Mouse (Mus musculus) left cerebral cortex, postnatal 14 days (tissue): ENCODE data around the gene D11Wsu47e. TPM values are rescaled to one million over a fixed set of nuclear protein-coding genes. Genes with fewer than 3 reads are reported as not detected.

Experiments
- DNase-seq, 2 experiments: peaks; one replicate each; pipeline ENCODE4 v3.0.0; 2021 to 2022; ENCODE audit warnings: low spot score in 2 of 2, mixed read lengths in 1 of 2
- intact Hi-C: fragments of 180-260 bp; cut with DNase I; formaldehyde crosslinking; loops from one replicate; pipeline ENCODE4 v1.15.1; 2025
- total RNA-seq, 2 experiments: library from RNA; stranded (reverse); gene quantifications; 2 replicates each; pipeline ENCODE4 v1.2.3; 2021

Gene D11Wsu47e
- total RNA-seq, 2 experiments from 2014 or later: 12.1 to 12.8 TPM

GRCm38 (mm10) chr11:113660940-113661339 is 23.3 kb upstream of the D11Wsu47e start:
- intact Hi-C loops: no loop called here
- DNase-seq: no peak

DNA sequence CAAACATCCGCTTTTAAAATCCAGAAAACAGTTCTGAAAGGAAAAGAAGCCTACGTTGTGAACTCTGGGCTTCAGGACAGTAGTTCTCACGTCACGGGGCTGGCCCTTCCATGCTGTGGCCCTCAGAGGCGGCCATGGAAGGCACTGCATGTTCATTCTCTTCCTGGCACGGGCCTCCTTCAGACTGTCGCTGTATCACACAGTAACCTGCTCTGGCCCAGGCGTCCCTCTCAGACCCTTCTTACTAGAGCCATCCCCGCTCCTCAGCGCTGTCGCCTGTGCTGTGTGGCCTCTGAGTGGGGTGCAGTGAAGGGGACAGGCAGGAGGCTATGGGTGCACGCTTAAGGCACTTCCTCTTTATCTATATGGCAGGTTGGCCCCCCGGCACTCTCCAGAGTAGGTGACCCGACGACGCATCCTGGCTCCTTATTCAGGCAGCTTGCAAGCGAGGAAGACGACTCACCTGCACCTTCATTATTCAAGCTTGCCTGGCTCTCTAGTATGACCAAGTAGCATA is 22.3 kb upstream of the D11Wsu47e start:
- intact Hi-C loops: no loop called here
- DNase-seq: no peak

GRCm38 (mm10) chr11:113664279-113664678 is 19.9 kb upstream of the D11Wsu47e start:
- intact Hi-C loops: no loop called here
- no peak for DNase-seq

GRCm38 (mm10) chr11:113666205-113666604 is 18.0 kb upstream of the D11Wsu47e start:
- intact Hi-C loops: no loop called here
- DNase-seq: no peak

GRCm38 (mm10) chr11:113666648-113667047 is 17.6 kb upstream of the D11Wsu47e start:
- intact Hi-C loops: no loop called here

DNA sequence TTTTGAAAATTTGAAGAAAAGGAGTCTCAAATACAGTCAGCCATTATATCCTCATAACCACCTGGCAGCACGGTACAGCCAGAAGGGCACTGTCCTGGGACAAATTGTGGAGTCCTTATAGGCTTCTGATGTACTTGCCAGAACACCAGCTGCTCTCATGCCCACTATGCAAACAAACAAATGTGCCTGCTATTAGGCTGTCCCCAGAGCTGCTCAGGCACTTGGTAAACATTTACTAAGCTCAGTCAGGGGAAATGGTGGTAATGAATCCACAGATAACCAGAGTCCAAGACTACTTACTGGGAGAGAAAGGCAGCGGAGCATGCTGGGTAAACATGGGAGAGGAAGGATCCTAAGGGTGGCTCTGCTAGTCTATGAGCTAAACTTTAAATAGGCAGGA is 17.1 kb upstream of the D11Wsu47e start:
- intact Hi-C loops: no loop called here
- DNase-seq: no peak

More at GRCm38 (mm10) chr11:113666648-113667047, 17.6 kb upstream of the D11Wsu47e start:
- DNase-seq: no peak

GRCm38 (mm10) chr11:113667704-113668103 is 16.5 kb upstream of the D11Wsu47e start:
- intact Hi-C loops: no loop called here
- no peak for DNase-seq

GRCm38 (mm10) chr11:113668857-113669256 is 15.4 kb upstream of the D11Wsu47e start:
- DNase-seq: no peak
- intact Hi-C loops: no loop called here

DNA sequence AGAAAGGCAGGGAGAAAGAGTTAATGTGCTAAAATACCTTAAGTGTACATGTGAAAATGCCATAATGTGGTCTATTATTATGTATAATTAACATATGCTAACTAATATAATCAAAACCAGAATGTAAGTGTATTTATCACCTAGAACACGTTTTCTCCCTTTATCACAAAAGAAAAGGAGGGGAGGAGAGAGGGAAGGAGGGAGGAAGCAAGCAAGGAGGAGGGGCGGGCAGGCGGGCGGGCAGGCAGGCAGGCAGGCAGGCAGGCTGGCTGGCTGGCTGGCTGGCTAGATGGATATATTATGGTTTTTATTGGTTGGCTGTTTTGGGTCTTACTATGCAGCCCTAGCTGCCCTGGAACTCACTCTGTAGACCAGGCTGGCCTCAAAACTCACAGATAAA is 14.5 kb upstream of the D11Wsu47e start:
- intact Hi-C loops: no loop called here
- no peak for DNase-seq

- no peak for DNase-seq
- intact Hi-C loops: no loop called here
Measured at GRCm38 (mm10) chr11:113673614-113674013, 10.6 kb upstream of the D11Wsu47e start.

DNA sequence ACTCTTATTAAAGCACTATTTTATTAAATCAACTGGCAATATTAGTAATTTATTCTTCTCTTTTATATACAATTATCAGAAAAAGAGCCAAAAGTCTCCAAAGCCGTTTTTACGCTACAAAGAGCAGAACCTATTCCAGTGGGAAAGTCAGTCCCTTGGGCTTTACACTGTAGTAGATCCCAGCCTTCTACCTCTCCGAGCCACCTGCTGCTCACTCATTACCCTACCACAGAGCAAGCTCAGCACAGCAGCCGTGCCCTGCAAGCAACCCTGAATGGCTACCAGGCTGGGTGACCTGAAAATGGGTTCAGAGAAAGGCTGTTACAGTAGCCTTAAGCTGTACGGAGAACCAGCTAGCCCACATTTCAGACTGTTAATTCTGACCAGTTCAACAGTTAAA is 9.6 kb upstream of the D11Wsu47e start:
- intact Hi-C loops: no loop called here
- DNase-seq: no peak

GRCm38 (mm10) chr11:113676847-113677246 is 7.4 kb upstream of the D11Wsu47e start:
- no peak for DNase-seq
- intact Hi-C loops: no loop called here

DNA sequence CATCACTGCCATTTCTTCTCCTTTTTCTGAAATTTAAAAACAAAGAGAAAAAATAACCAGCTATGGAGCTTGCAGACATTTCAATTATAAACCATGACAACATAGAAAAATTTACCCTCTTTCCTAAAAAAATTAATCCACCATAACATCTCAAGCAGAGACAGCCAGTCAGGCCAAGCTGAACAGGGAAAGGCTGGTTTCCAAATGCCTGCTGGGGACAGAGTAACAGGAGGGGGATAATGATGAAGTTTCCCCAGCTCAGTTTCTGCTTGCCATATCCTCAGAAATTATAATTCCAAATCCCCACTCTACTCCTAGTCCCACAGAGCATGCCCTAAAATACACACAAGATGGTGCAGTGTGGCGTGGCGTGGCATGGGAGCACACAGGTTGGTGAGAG is 6.8 kb upstream of the D11Wsu47e start:
- intact Hi-C loops: no loop called here
- DNase-seq: no peak

DNA sequence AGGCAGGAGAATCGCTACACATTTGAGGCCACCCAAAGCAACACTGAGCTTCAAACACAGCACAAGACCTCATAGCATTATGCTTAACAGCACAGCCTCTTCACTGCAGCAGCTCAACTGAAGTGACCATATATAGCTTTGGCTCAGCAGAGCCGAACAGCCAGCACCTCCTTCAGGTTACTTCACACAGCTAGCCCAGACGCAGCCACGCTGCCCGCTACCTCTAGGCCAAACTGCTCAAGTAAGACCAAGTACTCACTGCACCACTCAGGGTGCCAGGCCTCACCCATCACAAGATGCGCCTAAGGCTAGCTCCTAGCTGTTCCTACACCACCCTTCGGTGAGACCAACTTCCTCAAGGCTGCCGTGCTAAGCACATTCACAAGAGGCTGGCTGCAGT is 5.8 kb upstream of the D11Wsu47e start:
- no peak for DNase-seq
- intact Hi-C loops: no loop called here

GRCm38 (mm10) chr11:113680954-113681353 is 3.3 kb upstream of the D11Wsu47e start:
- intact Hi-C loops: no loop called here

DNA sequence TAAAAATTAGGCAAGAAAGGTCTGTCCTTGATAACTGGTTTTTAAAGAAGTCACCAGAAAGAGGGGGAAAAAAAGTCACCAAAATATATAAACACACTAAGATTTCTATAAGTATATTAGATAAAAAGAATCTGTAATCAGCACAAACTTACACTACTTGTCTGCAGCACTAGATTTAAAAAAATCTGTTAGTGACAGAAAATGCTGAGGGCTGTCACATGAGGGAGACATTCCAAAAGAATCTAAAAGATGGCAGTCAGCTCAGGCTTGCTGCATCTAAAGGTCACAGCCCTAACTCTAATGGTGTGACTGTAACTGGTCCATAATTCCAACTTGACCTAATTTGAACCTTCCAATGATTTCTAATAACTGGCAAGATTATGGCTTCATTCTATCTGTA is 2.2 kb upstream of the D11Wsu47e start:
- intact Hi-C loops: loop anchor here (2.0 kb wide), 1 partner anchor 33 kb away; the partner anchor contains the start of gene Cog1

More at GRCm38 (mm10) chr11:113680954-113681353, 3.3 kb upstream of the D11Wsu47e start:
- no peak for DNase-seq

DNA sequence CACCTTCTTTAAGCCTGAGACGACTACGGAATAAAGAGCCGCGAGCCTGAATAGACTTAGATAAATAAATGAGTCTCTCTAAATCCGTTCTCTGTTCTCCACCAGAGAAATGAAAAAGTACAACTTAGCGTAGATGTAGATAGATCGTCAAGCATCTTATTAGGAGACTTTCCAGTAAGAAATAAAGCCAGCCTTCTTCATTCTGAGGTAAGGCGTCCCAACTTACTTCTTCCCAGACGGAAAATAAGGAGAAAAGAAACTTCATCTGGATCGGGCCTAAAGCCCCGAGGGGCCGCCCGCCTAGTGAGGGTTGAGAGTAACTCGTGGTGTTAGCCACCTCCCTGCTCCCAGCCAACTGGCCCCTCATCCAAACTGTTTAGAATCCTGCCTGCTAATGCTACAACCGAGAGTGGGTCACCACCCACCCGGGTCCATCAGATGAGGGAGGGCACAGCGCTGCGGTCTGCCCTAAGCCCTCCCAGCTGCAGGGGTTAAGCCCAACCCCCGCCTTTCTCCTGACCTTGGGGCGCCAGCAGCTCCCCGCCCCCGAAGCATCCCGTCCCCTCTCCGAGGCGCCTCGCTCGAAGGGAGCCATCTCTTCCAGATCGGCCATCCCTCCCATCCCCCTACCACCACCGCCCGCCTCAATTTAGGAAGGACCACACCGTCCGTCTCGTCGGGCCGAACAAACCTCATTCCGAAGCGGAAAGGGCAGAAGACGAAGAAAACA is 1.1 kb upstream of the D11Wsu47e start:
- DNase-seq: peak in 1 of 2 experiments; percentile 34
- intact Hi-C loops: loop anchor here (2.0 kb wide), 1 partner anchor 34 kb away; the partner anchor contains the start of gene Cog1

More for the DNA sequence above, 2.2 kb upstream of the D11Wsu47e start:
- no peak for DNase-seq

- DNase-seq: no peak
- intact Hi-C loops: loop anchor here (2.0 kb wide), 1 partner anchor 35 kb away; the partner anchor contains the start of gene Cog1
Measured at GRCm38 (mm10) chr11:113683627-113683956, 620 bp upstream of the D11Wsu47e start.

- no peak for DNase-seq
- intact Hi-C loops: no loop called here
Measured at GRCm38 (mm10) chr11:113684707-113685426, 655 bp downstream of the D11Wsu47e start.

DNA sequence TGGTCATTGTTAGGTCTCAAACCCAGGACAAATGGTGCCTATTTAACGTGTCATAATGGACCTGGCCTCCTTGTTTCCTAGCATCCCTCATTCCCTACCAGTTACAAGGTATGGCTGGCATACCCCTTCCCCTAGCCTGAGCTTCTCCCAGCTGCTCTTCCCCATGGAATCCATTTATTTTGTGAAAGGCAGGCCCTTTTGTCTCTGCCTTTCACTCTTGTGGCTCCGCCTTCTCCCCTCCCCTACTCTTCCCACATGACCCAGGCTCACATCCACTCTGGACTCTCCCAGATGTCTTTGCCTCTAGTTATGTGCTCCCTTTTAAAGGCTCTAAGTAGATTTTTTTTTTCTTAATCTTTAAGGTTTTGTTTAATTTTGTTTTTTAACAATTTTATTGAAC is 2.8 kb downstream of the D11Wsu47e start:
- DNase-seq: no peak
- intact Hi-C loops: no loop called here

DNA sequence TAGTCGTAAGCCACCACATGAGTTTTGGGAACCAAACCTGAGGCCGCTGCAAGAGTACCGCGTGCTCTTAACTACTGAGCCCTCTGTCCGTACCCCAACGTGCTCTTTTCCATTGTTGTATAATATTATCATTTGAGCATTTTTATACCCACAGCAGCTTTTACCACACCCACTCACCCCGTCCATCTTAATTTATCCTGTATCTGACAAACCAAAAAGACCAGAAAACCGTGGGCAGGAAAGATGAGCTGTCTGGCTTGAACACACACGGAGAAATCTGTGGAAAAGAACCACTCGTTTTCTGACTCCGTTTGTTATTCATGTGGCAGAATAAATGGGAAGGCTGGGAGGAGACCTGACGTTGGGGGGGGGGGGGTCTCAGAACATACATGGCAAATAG is 6.3 kb downstream of the D11Wsu47e start:
- DNase-seq: peak in 1 of 2 experiments; percentile 49
- intact Hi-C loops: no loop called here
